Mouse (Mus musculus) cerebellum, postnatal 25 days (tissue): ENCODE measurements around the gene Tspan14.

ENCODE experiments used
- DNase-seq, 2 experiments: peaks; one replicate each; pipeline ENCODE4 v3.0.0; 2021; ENCODE audit warnings: mixed read lengths in 2 of 2

The Tspan14 gene

DNA sequence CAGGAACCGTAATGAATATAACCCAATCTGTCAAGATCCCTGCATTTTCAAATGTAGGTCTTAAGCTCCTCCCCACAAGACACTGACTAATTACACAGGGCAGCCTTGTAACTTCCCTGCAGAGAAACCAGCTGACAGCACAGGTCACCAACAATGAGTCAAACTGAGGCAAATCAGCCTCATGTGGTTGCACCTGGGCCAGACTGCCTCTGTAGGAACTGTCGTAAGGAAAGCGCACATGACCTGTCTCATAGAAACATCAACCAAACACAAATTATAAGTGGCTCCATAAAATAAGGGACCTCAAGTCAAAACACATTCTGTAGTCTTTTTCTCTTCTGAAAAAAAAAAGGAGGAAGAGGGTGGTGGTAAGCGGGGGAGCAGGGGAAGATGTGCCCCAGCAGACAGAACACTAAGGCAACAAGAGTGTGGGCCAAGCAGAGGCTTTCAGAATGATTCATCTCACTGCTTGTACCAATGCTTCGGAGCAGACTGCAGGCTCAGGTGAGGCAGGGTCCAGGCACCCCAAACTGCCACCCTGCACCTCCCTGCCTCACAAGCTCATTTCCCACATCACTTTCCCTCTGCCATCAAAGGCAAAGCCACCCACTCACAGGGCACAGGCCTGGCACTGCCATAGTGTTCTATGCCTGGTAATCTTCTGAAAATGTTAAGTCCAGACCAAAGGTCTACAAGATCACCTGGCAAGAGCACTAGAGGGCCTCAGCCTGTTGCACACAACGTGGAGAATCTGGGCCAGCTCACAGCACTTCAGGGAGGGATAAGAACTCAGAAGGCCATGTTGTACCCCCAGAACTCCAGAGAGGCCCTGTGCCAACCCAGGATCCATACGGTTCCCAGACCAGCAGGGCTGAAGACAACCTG is 16.6 kb downstream of the Tspan14 start:
- DNase-seq, result no peak

DNA sequence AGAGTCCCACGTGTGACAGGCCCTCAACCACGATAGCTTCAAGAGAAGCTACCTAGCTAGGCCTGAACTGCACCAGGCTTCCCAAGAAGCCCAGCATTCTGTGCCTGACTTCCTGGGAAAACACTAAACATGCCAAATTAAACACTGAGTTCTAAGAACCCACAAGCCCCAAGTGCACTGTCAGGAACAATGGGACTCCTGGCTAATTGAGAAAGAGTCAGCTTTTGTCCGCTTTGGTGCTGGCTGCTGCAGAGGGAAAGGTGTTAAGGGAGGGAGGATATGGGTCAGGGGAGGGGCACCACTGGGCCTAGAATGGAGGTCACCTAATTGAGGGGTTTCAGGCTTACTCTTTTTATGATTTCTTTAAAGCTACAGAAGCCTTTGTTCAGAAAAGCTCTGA is 17.6 kb downstream of the Tspan14 start:
- no peak for DNase-seq

DNA sequence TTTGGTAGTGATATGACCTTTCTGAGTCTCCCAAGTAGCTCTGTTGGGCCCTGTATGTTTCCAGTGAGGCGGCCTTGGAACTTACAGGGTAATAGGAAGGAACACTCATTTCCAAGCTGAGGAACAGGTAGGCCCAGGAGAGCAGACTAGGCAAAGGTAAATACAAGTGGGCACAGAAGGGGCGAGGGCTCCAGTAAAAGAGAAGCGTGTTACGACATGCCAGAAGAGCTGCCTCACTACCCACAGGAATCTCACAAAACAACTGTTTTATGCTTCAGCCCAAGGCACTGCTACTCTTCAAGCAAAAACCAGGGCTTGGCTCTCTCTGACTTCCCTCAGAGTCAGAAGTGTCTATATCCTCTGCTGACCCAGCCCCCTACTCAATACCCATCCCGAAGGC is 18.1 kb downstream of the Tspan14 start:
- DNase-seq, result no peak

DNA sequence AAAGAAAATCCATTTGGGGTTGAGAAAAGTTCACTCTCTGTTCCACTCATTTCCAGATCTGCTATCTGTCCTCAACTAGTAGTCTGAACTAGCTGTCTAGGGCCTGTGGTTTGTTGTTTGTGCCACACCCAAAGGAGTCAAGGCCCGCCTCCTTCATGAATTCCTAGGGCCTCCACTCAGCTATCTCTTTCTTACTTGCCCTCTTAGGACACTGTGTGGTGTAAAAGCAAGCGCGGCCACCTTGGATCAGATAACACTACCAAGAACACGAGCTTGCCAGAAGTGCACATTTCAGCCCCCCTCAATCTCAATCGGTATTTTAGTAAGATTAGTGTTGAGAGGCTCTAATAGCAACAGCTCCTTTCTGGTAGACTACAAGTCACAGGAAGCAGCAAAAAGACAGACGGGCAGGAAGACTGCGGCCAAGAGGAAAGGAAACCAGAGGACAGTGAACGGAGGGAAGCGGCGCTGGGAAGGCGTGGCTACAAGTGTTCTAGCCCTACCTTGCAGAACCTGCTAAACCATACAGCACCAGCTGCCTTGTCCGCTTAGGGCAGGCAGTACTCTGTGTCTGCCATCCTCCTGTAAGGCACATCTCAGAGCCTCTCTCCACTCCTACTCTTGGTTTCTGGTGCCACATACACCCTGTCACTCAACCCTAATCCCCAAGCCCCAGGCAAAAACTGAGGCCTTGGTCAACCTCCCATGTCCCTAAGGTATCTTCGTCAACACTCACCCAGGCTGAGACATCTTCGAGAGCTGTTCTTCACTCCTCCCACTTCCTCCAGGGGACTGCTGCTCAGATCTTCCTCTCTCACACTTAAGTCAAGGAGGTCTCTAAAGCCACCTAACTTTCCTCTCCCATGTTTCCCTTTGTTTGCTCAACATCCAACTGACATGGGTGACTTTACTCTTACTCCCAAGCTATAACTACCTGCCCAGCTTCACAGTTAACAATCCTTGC is 18.9 kb downstream of the Tspan14 start:
- DNase-seq, result no peak

DNA sequence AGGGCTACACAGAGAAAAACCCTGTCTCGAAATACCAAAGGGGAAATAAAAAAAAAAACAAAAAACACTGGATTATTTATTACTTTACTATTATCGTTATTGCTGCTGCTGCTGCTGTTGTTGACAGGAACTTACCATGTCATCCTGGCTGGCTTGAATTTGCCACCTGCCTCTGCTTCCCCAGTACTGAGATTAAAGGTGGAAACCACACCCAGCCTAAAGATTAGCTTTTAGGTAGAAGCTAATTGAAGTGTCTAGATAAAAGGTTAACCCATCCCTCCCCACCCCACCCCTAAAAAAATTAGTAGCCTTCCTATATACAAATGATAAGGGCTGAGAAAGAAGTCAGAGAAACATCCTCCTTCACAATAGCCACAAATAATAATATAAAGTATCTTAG is 22.8 kb downstream of the Tspan14 start:
- no peak for DNase-seq

DNA sequence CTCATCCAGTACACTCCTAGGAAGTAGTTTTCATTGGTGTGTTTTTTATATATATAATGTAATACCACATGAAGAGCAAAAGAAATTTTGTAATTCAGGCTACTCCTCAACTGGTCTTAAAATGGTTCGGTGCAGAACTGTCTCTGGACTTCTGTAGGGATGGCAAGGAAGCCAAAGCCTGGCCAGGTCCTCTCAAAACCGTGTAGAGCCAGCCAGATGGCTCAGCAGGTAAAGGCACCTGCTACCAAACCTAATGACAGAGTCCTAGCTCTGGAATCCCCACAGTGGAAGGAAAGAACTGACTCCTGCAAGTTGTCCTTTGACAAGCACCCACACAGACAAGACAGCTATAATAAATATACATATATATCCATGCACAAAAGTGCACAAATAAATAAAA is 24.2 kb downstream of the Tspan14 start:
- peak in 1 of 2 experiments; percentile 52 for DNase-seq

DNA sequence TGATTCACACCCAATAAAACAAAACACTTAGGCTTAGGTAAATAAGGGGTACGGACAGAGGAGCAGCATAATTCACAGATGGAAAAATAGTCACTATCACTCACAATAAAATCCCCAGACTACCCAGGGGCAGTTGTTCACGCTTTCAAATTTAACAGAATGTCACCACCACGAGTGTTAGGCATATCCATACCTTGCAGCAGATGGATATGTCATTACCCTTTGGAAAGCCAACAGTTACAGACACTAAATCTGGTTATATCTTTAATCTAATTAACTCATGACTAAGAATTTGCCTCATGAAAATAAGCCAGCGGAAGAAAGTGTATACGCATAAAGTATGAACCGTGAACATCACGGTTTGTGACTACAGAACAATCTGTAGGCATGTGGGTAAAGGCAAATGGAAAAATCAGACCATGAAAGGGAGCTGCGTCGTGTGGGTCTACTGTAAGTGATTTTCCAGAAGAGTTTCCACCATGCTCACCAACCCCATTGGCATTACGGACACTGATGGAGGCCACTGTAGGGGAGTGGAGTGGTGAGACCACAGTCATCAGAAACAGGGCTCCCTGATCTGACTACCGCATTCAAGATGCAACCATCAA is 28.1 kb downstream of the Tspan14 start:
- no peak for DNase-seq

DNA sequence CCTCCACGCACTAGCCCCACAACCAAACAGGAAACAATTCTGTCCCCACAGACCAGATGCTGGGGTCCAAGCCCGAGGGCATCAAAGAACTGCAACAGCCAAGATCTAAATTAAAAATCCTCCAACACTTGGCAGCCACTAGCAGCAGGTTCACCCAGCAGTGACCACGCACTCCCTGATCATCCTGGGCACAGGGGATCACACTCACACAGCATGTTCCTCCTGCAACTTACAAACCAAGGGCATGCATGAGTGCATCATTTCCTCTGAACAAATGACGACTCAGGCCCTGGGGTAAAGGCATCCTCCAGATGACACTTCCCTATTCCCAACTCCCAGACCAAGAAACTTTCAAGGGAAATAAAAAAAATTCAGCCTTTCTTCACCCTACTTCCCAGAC is 29.6 kb downstream of the Tspan14 start:
- no peak for DNase-seq

DNA sequence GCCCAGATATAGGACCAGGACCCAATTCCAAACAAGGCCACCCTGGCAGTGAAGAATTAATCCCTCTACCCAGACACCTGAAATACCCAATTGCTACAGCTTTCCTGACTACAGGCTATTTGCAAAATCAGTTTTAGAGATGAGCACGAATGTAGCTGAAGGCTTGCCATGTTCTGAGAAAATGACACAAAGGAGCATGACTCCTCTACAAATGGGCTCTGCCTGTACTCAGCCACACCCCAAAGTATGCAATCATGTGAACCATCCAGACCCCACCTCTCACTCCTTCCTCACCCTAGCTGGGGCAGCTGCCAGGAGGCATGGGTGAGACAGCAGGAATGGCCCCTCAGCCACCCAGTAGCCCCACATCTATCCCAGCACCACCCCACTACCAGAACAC is 31.1 kb downstream of the Tspan14 start:
- no peak for DNase-seq

DNA sequence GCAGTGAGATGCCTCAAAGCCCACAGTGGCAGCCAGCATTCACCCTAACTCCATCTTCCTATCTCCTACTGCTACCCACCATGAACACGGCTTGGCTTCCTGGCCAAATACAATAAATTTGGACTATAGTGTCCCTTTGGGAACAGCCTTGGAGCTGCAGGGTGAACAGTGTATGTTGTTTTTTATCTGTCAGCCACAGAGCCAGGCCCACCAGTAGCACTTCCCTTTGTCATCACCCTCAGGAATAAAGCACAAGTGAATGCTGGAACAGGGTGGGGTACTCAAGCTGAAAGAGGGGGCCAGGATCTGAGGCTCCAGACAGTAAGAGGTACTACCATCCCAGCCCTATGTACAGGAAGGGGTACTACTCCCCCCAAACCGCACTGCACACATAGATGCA is 31.6 kb downstream of the Tspan14 start:
- no peak for DNase-seq

DNA sequence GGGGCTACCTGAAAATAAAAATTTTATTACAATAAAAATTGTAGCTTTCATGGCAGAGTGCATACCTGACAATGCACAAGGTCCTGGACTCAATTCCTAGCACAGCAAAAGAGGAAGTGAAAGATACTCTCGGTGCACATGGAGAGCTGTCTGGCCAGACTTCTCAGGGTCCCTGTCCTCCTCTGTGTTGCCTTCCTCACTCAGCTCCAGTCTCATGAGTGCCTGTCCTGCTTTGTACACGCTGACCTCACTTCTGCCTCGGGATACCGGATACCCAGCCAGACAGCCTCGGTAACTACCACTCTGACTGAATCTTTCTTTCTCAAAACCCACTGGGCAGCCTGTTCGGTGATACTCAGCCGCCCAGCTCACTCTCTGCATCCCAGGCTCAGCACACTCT is 33.3 kb downstream of the Tspan14 start:
- DNase-seq, result no peak

DNA sequence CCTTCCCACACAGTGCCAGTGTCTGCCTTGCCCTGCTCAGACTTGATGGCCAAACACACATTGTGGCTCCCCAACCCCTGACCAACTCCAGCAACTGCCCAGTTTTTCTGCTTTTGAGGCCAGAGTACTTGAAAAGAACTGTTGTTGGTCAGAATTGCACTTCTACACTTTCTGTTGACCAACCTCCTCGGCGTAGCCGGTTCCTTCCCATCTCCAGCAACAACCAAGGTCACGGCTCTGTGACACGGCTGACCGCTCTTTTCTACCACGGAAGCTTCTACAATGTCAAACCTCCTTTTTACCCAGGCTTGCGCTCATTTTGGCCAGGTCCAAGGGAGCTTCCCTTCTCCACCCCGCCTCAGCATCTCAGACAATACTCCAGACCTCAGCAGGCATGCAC is 34.4 kb downstream of the Tspan14 start:
- DNase-seq, result no peak

DNA sequence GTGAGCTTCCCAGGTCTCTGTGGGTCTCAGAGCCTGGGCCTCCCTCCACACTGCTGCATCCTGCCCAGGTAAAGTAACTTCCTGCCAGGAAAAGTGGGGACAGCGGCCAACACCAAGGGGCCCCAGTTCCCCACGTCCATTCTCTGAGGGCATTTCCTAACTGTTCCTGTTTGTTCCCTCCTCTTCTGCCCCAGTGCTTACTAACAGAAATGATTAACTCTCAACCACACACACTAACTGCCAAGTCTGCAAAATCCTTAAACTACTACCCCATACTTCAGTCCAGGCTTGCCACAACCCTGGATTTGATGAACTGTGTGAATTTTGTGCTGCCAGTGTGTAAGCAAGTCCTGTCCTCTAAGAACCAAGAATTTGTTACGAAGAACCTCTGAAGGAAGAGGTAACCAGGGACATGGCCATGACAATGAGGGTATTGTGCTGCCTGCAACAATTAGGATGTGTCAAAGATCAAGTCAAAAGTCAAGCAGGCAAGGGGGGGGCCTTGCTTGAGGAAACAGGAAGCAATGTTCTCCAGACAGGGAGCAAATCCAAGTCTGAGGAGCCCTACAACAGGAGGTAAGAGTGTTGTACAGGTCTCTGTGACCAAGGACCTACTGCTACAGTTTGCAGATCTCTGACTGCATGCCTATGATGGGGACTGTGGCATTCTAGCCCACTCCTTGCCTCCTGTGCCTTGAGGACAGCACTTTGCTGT is 35.3 kb downstream of the Tspan14 start:
- no peak for DNase-seq

DNA sequence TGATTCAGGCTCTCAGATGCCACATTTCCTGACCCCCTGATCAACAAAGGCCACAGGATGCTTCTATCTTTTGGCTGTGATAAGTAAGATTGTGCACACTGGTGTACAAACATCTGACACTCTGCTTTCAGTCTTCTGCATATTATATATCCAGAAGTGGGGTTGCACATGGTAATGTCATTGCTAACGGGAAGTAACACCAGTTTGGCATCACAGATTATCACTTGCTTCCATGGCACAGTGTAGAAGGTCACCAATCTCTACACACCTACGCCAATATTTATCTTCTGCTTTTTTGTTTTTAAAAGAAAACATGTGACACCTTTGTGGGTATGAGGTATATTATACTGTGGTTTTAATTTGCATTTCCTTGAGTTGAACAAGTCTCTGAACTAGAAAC is 36.7 kb downstream of the Tspan14 start:
- no peak for DNase-seq

DNA sequence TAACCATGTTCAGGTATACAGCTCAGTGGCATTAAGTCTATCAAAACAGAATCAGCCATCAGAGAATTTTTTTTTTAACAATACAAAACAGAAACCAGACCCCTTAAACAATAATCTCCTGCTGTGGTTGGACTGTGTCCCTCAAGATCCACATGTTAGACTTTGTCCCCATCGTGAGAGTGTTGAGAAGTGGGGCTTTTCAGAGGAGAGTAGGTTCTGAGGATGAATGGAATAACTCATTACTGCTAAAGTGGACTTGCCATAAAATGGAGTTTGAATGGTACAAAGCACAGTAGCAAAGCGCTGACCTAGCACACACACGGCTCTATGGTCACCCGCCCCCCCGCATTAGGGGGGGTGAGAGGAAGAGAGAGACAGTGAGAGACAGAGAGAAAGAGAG is 37.7 kb downstream of the Tspan14 start:
- DNase-seq, result no peak

DNA sequence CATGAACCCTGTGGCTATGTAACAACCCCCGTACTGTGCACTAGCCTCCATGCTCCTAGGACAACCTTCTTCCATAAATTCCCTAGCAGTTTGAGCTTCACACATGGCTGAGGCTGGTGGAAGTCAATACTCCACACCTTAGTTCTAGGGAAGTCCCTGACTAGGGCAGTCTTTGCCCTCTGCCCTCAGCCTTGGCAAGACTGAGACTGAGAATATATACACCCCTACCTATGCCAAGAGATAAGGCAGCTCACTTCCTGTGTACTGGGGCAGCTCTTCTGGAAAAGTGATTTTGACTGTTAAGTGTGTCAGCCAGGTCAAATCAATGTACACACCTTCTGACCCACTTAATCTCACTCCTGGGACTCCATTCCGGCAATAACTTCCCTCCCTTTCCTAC is 39.6 kb downstream of the Tspan14 start:
- DNase-seq, result no peak

DNA sequence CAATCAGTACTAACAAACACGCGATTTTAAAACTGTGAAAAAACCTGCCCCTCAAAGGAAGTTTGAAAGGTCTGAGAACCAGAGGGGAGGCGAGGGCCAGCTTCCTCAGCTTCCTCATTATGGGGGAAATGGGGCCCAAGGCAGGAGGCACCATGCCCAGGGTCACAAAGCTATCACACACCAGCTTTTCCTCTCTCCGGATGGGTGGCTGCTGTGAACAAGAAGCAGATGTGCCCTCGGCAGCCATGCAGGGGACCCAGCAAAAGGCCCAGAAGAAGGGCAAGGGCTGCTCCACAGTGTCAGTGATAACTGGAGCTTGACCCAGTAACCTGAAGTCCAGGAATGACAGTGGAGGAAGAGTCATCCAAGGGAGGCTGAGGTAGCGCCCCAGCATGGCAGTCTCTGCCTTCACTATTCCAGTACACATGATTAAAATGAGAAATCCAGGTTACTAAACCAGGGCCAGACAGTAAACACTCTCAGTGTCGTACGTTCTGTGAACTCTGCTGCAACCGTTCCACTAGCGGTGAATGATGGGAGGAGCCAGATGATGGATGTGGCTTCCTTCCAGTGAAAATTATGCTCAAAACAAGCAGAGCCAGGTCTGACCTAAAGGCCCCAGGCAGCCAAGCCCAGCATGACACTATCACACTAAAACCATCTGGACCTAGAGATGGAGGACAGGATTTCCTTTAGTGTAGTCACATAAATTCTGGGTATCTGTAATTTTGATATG is 42.1 kb downstream of the Tspan14 start:
- peak in 1 of 2 experiments; percentile 32 for DNase-seq

DNA sequence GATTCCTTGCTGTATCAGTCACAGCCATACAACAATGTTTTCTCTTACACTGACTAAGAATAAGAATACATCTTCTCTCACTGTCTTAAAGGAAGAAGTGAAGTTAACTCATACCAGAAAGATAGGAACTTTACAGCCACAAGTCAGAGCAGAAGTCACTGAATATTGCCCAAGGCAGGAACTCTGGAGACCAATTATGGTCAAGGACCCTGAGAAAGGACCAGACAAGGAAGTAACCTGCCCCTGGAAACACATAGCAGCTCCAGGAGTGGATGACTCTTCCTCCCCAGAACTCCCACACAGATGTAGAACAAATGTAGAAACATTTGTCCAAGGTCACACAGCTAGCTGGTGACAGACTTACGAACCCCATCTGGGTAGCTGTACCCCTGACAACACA is 45.4 kb downstream of the Tspan14 start:
- no peak for DNase-seq

DNA sequence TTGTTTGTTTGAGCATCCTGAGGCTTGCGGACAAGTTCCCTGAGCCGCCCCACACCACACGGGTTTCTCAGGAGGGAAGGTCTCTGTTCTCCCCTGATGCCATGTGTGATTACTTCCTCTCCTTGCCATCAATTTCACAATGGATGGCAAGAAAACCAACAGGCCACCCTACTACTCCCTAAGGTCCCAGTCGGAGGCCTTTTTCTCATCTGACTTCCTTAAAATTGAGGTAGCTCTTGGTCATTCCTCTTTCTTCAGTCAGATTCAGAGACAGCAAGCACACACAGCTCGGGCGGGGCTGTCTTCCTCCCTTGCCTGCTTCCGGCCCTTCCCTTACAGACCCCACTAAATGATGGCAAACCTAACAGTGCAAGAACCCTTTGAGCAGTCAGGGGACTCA is 47.1 kb downstream of the Tspan14 start:
- no peak for DNase-seq

DNA sequence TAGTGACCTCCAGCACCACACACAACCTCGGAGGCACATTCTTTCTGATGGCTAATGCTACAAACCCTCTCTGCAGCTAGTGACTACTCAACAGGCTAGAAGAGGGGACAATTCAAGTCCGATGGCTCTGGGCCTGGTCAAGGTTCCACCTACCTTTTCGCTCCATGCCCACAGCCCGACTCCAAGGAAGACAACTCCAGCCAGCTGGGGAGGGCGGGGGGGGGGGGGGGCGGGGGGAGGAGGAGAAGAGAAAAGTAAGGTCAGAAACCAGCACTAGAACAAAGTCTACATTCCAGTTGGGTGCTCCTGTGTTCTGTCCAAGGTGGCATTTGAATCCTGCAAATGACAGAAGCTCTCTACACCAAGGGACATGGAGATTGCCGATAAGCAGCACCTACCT is 48.1 kb downstream of the Tspan14 start:
- DNase-seq, result no peak

DNA sequence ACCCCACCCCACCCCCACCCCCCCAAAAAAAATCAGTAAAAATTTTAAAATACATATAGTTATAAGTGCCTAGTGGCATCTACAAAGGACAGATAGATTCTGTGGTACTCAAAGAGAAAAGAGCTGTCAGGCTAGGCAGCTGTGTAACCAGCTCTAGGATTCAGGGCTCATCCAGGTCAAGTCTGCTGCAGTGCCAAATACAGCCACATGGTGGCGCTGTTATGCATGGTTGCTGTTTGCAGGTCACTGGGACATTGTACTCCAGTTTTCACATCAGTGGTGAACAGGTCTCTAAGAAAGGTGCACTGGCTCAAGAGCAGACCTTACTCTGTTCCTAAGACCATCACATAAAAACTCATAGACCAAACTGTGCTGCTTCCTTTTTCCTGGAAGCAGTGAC is 49.0 kb downstream of the Tspan14 start:
- DNase-seq, result peak; percentile 92 to 94

DNA sequence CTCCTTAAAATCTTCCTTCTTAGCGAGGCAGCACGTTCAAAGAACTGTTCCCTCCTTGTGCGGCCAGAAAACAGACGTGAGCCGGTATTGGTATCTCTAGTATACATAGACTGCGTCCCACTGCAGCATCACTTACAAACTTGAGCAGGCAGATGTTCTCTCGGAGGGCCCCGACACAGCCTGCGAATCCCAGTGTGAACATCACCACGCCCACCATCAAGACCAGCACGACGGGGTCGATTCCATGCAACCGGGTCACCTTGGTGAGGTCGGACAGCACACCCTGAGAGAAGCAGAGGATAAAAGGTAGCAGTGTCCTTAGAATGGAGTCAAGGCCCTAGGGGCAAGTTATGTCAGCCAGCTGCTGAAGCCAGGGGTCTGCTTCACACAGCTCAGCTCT is 49.9 kb downstream of the Tspan14 start:
- DNase-seq, result no peak
